Comparison of ENCODE assay signal across 9 mouse cellular contexts in genomic region chr19:42316525-42316924, GRCm38 (mm10).
DNase-seq lines count a peak whose midpoint lies in the region; ATAC-seq and TF ChIP-seq lines count a peak whose summit lies in the region.
"Had no signal": no experiment of that assay in that cellular context is flagged by ENCODE, and none has a peak within 500 bp of the region (broad histone marks: within the 10 kb centered on the region; RNA-seq: fewer than 3 reads in every experiment).

No protein-coding gene starts in this region.

- H3K36me3 ChIP-seq in E14TG2a.4 (ENCODE audit: insufficient read depth, low read length) = no peaks in the 10 kb centered on the region
- H3K36me3 ChIP-seq in forebrain, embryonic 15.5 days = no peaks in the 10 kb centered on the region
- no peaks in the 10 kb centered on the region for H3K36me3 ChIP-seq in stomach, postnatal 0 days (ENCODE audit: control insufficient read depth, insufficient read depth, low read length)
- H3K36me3 ChIP-seq: liver, embryonic 15.5 days had no signal

- peaks cover 93% of the 10 kb centered on the region for H3K4me1 ChIP-seq in E14TG2a.4 (replicated peaks; ENCODE audit: low read depth, low read length)
- peaks cover 68% of the 10 kb centered on the region for H3K4me1 ChIP-seq in forebrain, embryonic 15.5 days
- H3K4me1 ChIP-seq in stomach, postnatal 0 days (replicated peaks; ENCODE audit: control insufficient read depth, insufficient read depth) = no peaks in the 10 kb centered on the region
- H3K4me1 ChIP-seq: liver, embryonic 15.5 days had no signal

- peak; percentile 39 to 43 for DNase-seq in frontal cortex, postnatal 14 days (ENCODE audit: low spot score in 2 of 2)
- peak; percentile 76 to 82 for DNase-seq in layer of hippocampus, postnatal 10 days (ENCODE audit: low spot score in 2 of 2)
- DNase-seq in right cerebral cortex, postnatal 4 days = peak; percentile 77
- DNase-seq in retina, postnatal 1 day = no peak
- no peak for DNase-seq in stomach, postnatal 0 days (ENCODE audit: low spot score)

- H3K9ac ChIP-seq in forebrain, embryonic 15.5 days (replicated peaks) = no peak overlapping the region
- H3K9ac ChIP-seq in stomach, postnatal 0 days (ENCODE audit: low read length) = no peak overlapping the region
- H3K9ac ChIP-seq: liver, embryonic 15.5 days had no signal

- TF ChIP-seq CTCF in E14TG2a.4 (conservative IDR thresholded peaks at IDR 0.05; ENCODE audit: low read length) = no peak
- TF ChIP-seq CTCF in stomach, postnatal 0 days (IDR thresholded peaks at IDR 0.05; ENCODE audit: low read depth) = no peak

- H3K27ac ChIP-seq in forebrain, embryonic 15.5 days (replicated peaks) = peak overlapping the region; percentile 86
- no peak overlapping the region for H3K27ac ChIP-seq in stomach, postnatal 0 days (replicated peaks)
- H3K27ac ChIP-seq: liver, embryonic 15.5 days had no signal

- 70% methylated on average over 2 of the region's 2 CpGs for WGBS in forebrain, embryonic 15.5 days
- WGBS in stomach, postnatal 0 days = 75% methylated on average over 2 of the region's 2 CpGs

- no peaks in the 10 kb centered on the region for H3K9me3 ChIP-seq in E14TG2a.4 (ENCODE audit: low read length)
- H3K9me3 ChIP-seq in forebrain, embryonic 15.5 days = no peaks in the 10 kb centered on the region
- no peaks in the 10 kb centered on the region for H3K9me3 ChIP-seq in stomach, postnatal 0 days (ENCODE audit: control insufficient read depth, low read length)
- H3K9me3 ChIP-seq: liver, embryonic 15.5 days had no signal

- ATAC-seq in frontal cortex, adult (ENCODE audit: low TSS enrichment) = no peak
- 0 out of 2 replicates have a peak, but pooled peaks have one; percentile 12 for ATAC-seq in forebrain, embryonic 15.5 days (replicated peaks)
- no peak for ATAC-seq in stomach, postnatal 0 days (ENCODE audit: low FRiP score, low TSS enrichment)

- H3K27me3 ChIP-seq in E14TG2a.4 (ENCODE audit: insufficient read depth, low read length) = peaks cover 22% of the 10 kb centered on the region
- H3K27me3 ChIP-seq in forebrain, embryonic 15.5 days = no peaks in the 10 kb centered on the region
- H3K27me3 ChIP-seq in stomach, postnatal 0 days (ENCODE audit: control insufficient read depth, insufficient read depth, low read length) = no peaks in the 10 kb centered on the region

- no peak overlapping the region for H3K4me2 ChIP-seq in forebrain, embryonic 15.5 days (replicated peaks)
- no peak overlapping the region for H3K4me2 ChIP-seq in stomach, postnatal 0 days (replicated peaks; ENCODE audit: low read depth)
- H3K4me2 ChIP-seq: liver, embryonic 15.5 days had no signal

- no peak for TF ChIP-seq EP300 in stomach, postnatal 0 days (optimal IDR thresholded peaks at IDR 0.05)

- peak overlapping the region; percentile 55; the same call in 1 of the 2 replicates for H3K4me3 ChIP-seq in E14TG2a.4 (replicated peaks; ENCODE audit: low read length)
- H3K4me3 ChIP-seq in forebrain, embryonic 15.5 days = no peak overlapping the region
- H3K4me3 ChIP-seq in stomach, postnatal 0 days (ENCODE audit: low read depth, low read length) = no peak overlapping the region
- H3K4me3 ChIP-seq: liver, embryonic 15.5 days had no signal

Comparison
In these comparisons a context has a peak if more than half of its experiments do, and no peak if none do; other contexts are left out.
1. DNase-seq: peak in frontal cortex, postnatal 14 days (2 of 2), layer of hippocampus, postnatal 10 days (2 of 2) and right cerebral cortex, postnatal 4 days (single experiment); none in retina, postnatal 1 day (single experiment) and stomach, postnatal 0 days (single experiment).